Comparison of ENCODE assay signal across 20 mouse cellular contexts in genomic region chr15:98582410-98582809, GRCm38 (mm10). TPM values are rescaled to one million over a fixed set of nuclear protein-coding genes. Genes with fewer than 3 reads are reported as not detected.
DNase-seq lines count a peak whose midpoint lies in the region; ATAC-seq and TF ChIP-seq lines count a peak whose summit lies in the region.
"Had no signal": no experiment of that assay in that cellular context is flagged by ENCODE, and none has a peak within 500 bp of the region (broad histone marks: within the 10 kb centered on the region; RNA-seq: fewer than 3 reads in every experiment).

No protein-coding gene starts in this region.

- no peaks in the 10 kb centered on the region for H3K27me3 ChIP-seq in forebrain, embryonic 13.5 days
- no peaks in the 10 kb centered on the region for H3K27me3 ChIP-seq in forebrain, embryonic 12.5 days
- H3K27me3 ChIP-seq in liver, embryonic 12.5 days (replicated peaks) = peaks cover 9% of the 10 kb centered on the region
- no peaks in the 10 kb centered on the region; the same call in 1 of the 2 replicates for H3K27me3 ChIP-seq in liver, embryonic 11.5 days (replicated peaks; ENCODE audit: control insufficient read depth, insufficient read depth, low read length)
- H3K27me3 ChIP-seq in kidney, embryonic 16.5 days (ENCODE audit: insufficient read depth, low read length) = no peaks in the 10 kb centered on the region
- H3K27me3 ChIP-seq in small intestine, adult 2 months (ENCODE audit: control insufficient read depth, insufficient read depth, low read length) = no peaks in the 10 kb centered on the region
- H3K27me3 ChIP-seq: heart, embryonic 15.5 days had no signal

- H3K27ac ChIP-seq in forebrain, embryonic 13.5 days = 0 out of 2 replicates have a peak overlapping the region, but pooled peaks have one; percentile 52
- no peak overlapping the region for H3K27ac ChIP-seq in forebrain, embryonic 12.5 days
- H3K27ac ChIP-seq in liver, embryonic 12.5 days = no peak overlapping the region
- no peak overlapping the region for H3K27ac ChIP-seq in liver, embryonic 11.5 days (ENCODE audit: low read depth, low read length)
- H3K27ac ChIP-seq in kidney, embryonic 16.5 days (ENCODE audit: low read length) = no peak overlapping the region
- no peak overlapping the region for H3K27ac ChIP-seq in small intestine, adult 2 months (ENCODE audit: insufficient read depth, low read depth, low read length)
- H3K27ac ChIP-seq: heart, embryonic 15.5 days; hindbrain, embryonic 14.5 days had no signal

- TF ChIP-seq POLR2A in small intestine, adult 2 months (IDR thresholded peaks at IDR 0.05; ENCODE audit: low read depth, low read length) = no peak

- no peak overlapping the region for H3K4me3 ChIP-seq in forebrain, embryonic 13.5 days
- no peak overlapping the region for H3K4me3 ChIP-seq in forebrain, embryonic 12.5 days (replicated peaks)
- H3K4me3 ChIP-seq in liver, embryonic 12.5 days = no peak overlapping the region
- no peak overlapping the region for H3K4me3 ChIP-seq in liver, embryonic 11.5 days (ENCODE audit: low read depth, low read length)
- no peak overlapping the region for H3K4me3 ChIP-seq in kidney, embryonic 16.5 days (ENCODE audit: low read length)
- peak overlapping the region; percentile 9; the same call in 1 of the 2 replicates for H3K4me3 ChIP-seq in small intestine, adult 2 months (ENCODE audit: low read depth, low read length)
- H3K4me3 ChIP-seq: erythroblast, embryonic 14.5 days; heart, embryonic 15.5 days had no signal

- H3K36me3 ChIP-seq in forebrain, embryonic 13.5 days (ENCODE audit: poor library complexity, severe bottlenecking) = no peaks in the 10 kb centered on the region
- H3K36me3 ChIP-seq in forebrain, embryonic 12.5 days (replicated peaks) = no peaks in the 10 kb centered on the region
- H3K36me3 ChIP-seq in liver, embryonic 12.5 days = no peaks in the 10 kb centered on the region
- H3K36me3 ChIP-seq in liver, embryonic 11.5 days (ENCODE audit: control insufficient read depth, insufficient read depth, low read length) = no peaks in the 10 kb centered on the region
- no peaks in the 10 kb centered on the region for H3K36me3 ChIP-seq in kidney, embryonic 16.5 days (ENCODE audit: insufficient read depth, low read length)
- no peaks in the 10 kb centered on the region for H3K36me3 ChIP-seq in small intestine, adult 2 months (ENCODE audit: control insufficient read depth, insufficient read depth, low read length)
- H3K36me3 ChIP-seq: heart, embryonic 15.5 days had no signal

- no peak for TF ChIP-seq CTCF in small intestine, adult 2 months (IDR thresholded peaks at IDR 0.05; ENCODE audit: extremely low read depth, insufficient read length, insufficient replicate concordance, low read depth, low read length)

- no peak overlapping the region for H3K4me2 ChIP-seq in forebrain, embryonic 13.5 days
- no peak overlapping the region for H3K4me2 ChIP-seq in forebrain, embryonic 12.5 days
- H3K4me2 ChIP-seq in liver, embryonic 12.5 days = no peak overlapping the region
- H3K4me2 ChIP-seq in liver, embryonic 11.5 days = no peak overlapping the region
- H3K4me2 ChIP-seq in kidney, embryonic 16.5 days (replicated peaks; ENCODE audit: low read depth, low read length) = no peak overlapping the region
- H3K4me2 ChIP-seq: heart, embryonic 15.5 days; hindbrain, embryonic 14.5 days had no signal

- DNase-seq in liver, embryonic 11.5 days (ENCODE audit: low spot score) = no peak
- DNase-seq in lung, postnatal 25 days (ENCODE audit: low spot score) = no peak
- no peak for DNase-seq in gastrocnemius, postnatal 25 days
- DNase-seq: embryo, embryonic 11 days; gastrocnemius, postnatal 10 days had no signal

- no peaks in the 10 kb centered on the region for H3K4me1 ChIP-seq in forebrain, embryonic 13.5 days
- H3K4me1 ChIP-seq in forebrain, embryonic 12.5 days = 0 out of 2 replicates have a peak, but pooled peaks cover 3% of the 10 kb centered on the region
- peaks cover 30% of the 10 kb centered on the region for H3K4me1 ChIP-seq in liver, embryonic 12.5 days
- H3K4me1 ChIP-seq in liver, embryonic 11.5 days (replicated peaks; ENCODE audit: control insufficient read depth, insufficient read depth, low read length) = peaks cover 3% of the 10 kb centered on the region; the same call in 1 of the 2 replicates
- no peaks in the 10 kb centered on the region for H3K4me1 ChIP-seq in kidney, embryonic 16.5 days (ENCODE audit: insufficient read depth, low read length)
- peaks cover 13% of the 10 kb centered on the region; the same call in 1 of the 2 replicates for H3K4me1 ChIP-seq in small intestine, adult 2 months (ENCODE audit: control insufficient read depth, insufficient read depth, insufficient read length, low read length)

- ATAC-seq in forebrain, embryonic 13.5 days = no peak
- ATAC-seq in forebrain, embryonic 12.5 days (ENCODE audit: low FRiP score) = no peak
- no peak for ATAC-seq in liver, embryonic 12.5 days
- ATAC-seq in liver, embryonic 11.5 days (replicated peaks; ENCODE audit: low FRiP score) = no peak
- ATAC-seq in kidney, embryonic 16.5 days (ENCODE audit: low FRiP score, low TSS enrichment) = no peak
- ATAC-seq: activated CD4-positive, CD25-positive, alpha-beta regulatory T cell, adult 4 months had no signal

- H3K9ac ChIP-seq in forebrain, embryonic 13.5 days = no peak overlapping the region
- no peak overlapping the region for H3K9ac ChIP-seq in forebrain, embryonic 12.5 days
- 0 out of 2 replicates have a peak overlapping the region, but pooled peaks have one; percentile 12 for H3K9ac ChIP-seq in liver, embryonic 12.5 days
- no peak overlapping the region for H3K9ac ChIP-seq in liver, embryonic 11.5 days (ENCODE audit: low read depth, low read length)
- H3K9ac ChIP-seq in kidney, embryonic 16.5 days (replicated peaks; ENCODE audit: low read length) = 0 out of 2 replicates have a peak overlapping the region, but pooled peaks have one; percentile 11
- H3K9ac ChIP-seq: heart, embryonic 15.5 days had no signal

- 81% methylated on average over 8 of the region's 8 CpGs for WGBS in forebrain, embryonic 13.5 days
- 86% methylated on average over 8 of the region's 8 CpGs for WGBS in forebrain, embryonic 12.5 days
- 79% methylated on average over 8 of the region's 8 CpGs for WGBS in liver, embryonic 12.5 days (ENCODE audit: insufficient replicate concordance)
- 84% methylated on average over 8 of the region's 8 CpGs for WGBS in liver, embryonic 11.5 days
- WGBS in kidney, embryonic 16.5 days = 76% methylated on average over 8 of the region's 8 CpGs
- WGBS in small intestine, adult 2 months = 26% methylated on average over 8 of the region's 8 CpGs

- no peaks in the 10 kb centered on the region for H3K9me3 ChIP-seq in forebrain, embryonic 13.5 days (replicated peaks)
- no peaks in the 10 kb centered on the region for H3K9me3 ChIP-seq in forebrain, embryonic 12.5 days
- no peaks in the 10 kb centered on the region for H3K9me3 ChIP-seq in liver, embryonic 12.5 days (replicated peaks)
- H3K9me3 ChIP-seq in liver, embryonic 11.5 days (ENCODE audit: control insufficient read depth, low read length) = no peaks in the 10 kb centered on the region
- H3K9me3 ChIP-seq in kidney, embryonic 16.5 days (ENCODE audit: low read length) = no peaks in the 10 kb centered on the region
- H3K9me3 ChIP-seq: heart, embryonic 15.5 days had no signal

RNA-seq across cellular contexts. Expression of gene 4930415O20Rik, which starts 11.6 kb away (rescaled TPM):
- not detected in 2 replicates for polyA plus RNA-seq in forebrain, embryonic 13.5 days (2015; fragmentation: Nextera tagmentation; extraction: Ambion mirVana)
- not detected in 2 replicates for polyA plus RNA-seq in forebrain, embryonic 12.5 days (2016; fragmentation: Nextera tagmentation; extraction: Ambion mirVana)
- not detected in 2 replicates for polyA plus RNA-seq in liver, embryonic 12.5 days (2016; fragmentation: Nextera tagmentation; extraction: Ambion mirVana)
- 0.55 TPM in 1 of 2 replicates, not detected in the other for polyA plus RNA-seq in liver, embryonic 11.5 days (2014; fragmentation: Nextera tagmentation; extraction: Ambion mirVana)
- 0.41 and 0.69 TPM in 2 replicates for polyA plus RNA-seq in kidney, embryonic 16.5 days (2015; fragmentation: Nextera tagmentation; extraction: Ambion mirVana)
- polyA plus RNA-seq in small intestine, adult 2 months (2012; rRNA removed) = 0.46 and 2.7 TPM in 2 replicates
- total RNA-seq in gastrocnemius, postnatal 25 days (2021) = under 1 TPM in 1 of 2 experiments, not detected in 1; 0.74 TPM
- total RNA-seq: gastrocnemius, postnatal 10 days; layer of hippocampus, postnatal 10 days; megakaryocyte-erythroid progenitor cell, adult 5-6 weeks; neutrophil, adult 5-6 weeks had no signal
- polyA plus RNA-seq: activated CD4-positive, CD25-positive, alpha-beta regulatory T cell, adult 4 months; erythroblast, embryonic 14.5 days; hindbrain, embryonic 14.5 days; lung, embryonic 16.5 days; stomach, embryonic 14.5 days; urinary bladder, adult 2 months had no signal

RNA-seq across cellular contexts. Expression of gene Ccnt1, which starts 11.7 kb away (rescaled TPM):
- polyA plus RNA-seq in forebrain, embryonic 13.5 days (2015; fragmentation: Nextera tagmentation; extraction: Ambion mirVana) = 63.6 and 68.1 TPM in 2 replicates
- 61.2 and 63.2 TPM in 2 replicates for polyA plus RNA-seq in forebrain, embryonic 12.5 days (2016; fragmentation: Nextera tagmentation; extraction: Ambion mirVana)
- 34.4 and 35.5 TPM in 2 replicates for polyA plus RNA-seq in liver, embryonic 12.5 days (2016; fragmentation: Nextera tagmentation; extraction: Ambion mirVana)
- 56.0 and 56.3 TPM in 2 replicates for polyA plus RNA-seq in liver, embryonic 11.5 days (2014; fragmentation: Nextera tagmentation; extraction: Ambion mirVana)
- 64.4 and 76.4 TPM in 2 replicates for polyA plus RNA-seq in kidney, embryonic 16.5 days (2015; fragmentation: Nextera tagmentation; extraction: Ambion mirVana)
- 3.6 and 5.2 TPM in 2 replicates for polyA plus RNA-seq in small intestine, adult 2 months (2012; rRNA removed)
- total RNA-seq in gastrocnemius, postnatal 25 days (2021) = 10 to 100 TPM; 17.3 to 21.1 TPM

RNA-seq across cellular contexts. Expression of gene Adcy6, which starts 27.5 kb away (rescaled TPM):
- 8.9 and 10.3 TPM in 2 replicates for polyA plus RNA-seq in forebrain, embryonic 13.5 days (2015; fragmentation: Nextera tagmentation; extraction: Ambion mirVana)
- polyA plus RNA-seq in forebrain, embryonic 12.5 days (2016; fragmentation: Nextera tagmentation; extraction: Ambion mirVana) = 12.9 and 14.2 TPM in 2 replicates
- 9.7 and 10.2 TPM in 2 replicates for polyA plus RNA-seq in liver, embryonic 12.5 days (2016; fragmentation: Nextera tagmentation; extraction: Ambion mirVana)
- polyA plus RNA-seq in liver, embryonic 11.5 days (2014; fragmentation: Nextera tagmentation; extraction: Ambion mirVana) = 8.3 and 12.3 TPM in 2 replicates
- 24.4 and 26.0 TPM in 2 replicates for polyA plus RNA-seq in kidney, embryonic 16.5 days (2015; fragmentation: Nextera tagmentation; extraction: Ambion mirVana)
- 55.9 and 89.2 TPM in 2 replicates for polyA plus RNA-seq in small intestine, adult 2 months (2012; rRNA removed)
- 10 to 100 TPM; 19.0 to 32.3 TPM for total RNA-seq in gastrocnemius, postnatal 25 days (2021)

RNA-seq across cellular contexts. Expression of gene Cacnb3, which starts 48.2 kb away (rescaled TPM):
- 82.1 and 94.8 TPM in 2 replicates for polyA plus RNA-seq in forebrain, embryonic 13.5 days (2015; fragmentation: Nextera tagmentation; extraction: Ambion mirVana)
- polyA plus RNA-seq in forebrain, embryonic 12.5 days (2016; fragmentation: Nextera tagmentation; extraction: Ambion mirVana) = 77.1 and 80.4 TPM in 2 replicates
- polyA plus RNA-seq in liver, embryonic 12.5 days (2016; fragmentation: Nextera tagmentation; extraction: Ambion mirVana) = 3.8 and 4.9 TPM in 2 replicates
- polyA plus RNA-seq in liver, embryonic 11.5 days (2014; fragmentation: Nextera tagmentation; extraction: Ambion mirVana) = 13.2 TPM in 2 replicates
- 34.4 and 34.9 TPM in 2 replicates for polyA plus RNA-seq in kidney, embryonic 16.5 days (2015; fragmentation: Nextera tagmentation; extraction: Ambion mirVana)
- polyA plus RNA-seq in small intestine, adult 2 months (2012; rRNA removed) = 19.1 and 40.2 TPM in 2 replicates
- total RNA-seq in gastrocnemius, postnatal 25 days (2021) = 1 to 10 TPM; 3.4 to 4.1 TPM
- total RNA-seq: megakaryocyte-erythroid progenitor cell, adult 5-6 weeks; neutrophil, adult 5-6 weeks had no signal
- polyA plus RNA-seq: erythroblast, embryonic 14.5 days had no signal

RNA-seq across cellular contexts. Expression of gene Kansl2, which starts 48.3 kb away (rescaled TPM):
- polyA plus RNA-seq in forebrain, embryonic 13.5 days (2015; fragmentation: Nextera tagmentation; extraction: Ambion mirVana) = 150 and 157 TPM in 2 replicates
- 178 and 183 TPM in 2 replicates for polyA plus RNA-seq in forebrain, embryonic 12.5 days (2016; fragmentation: Nextera tagmentation; extraction: Ambion mirVana)
- polyA plus RNA-seq in liver, embryonic 12.5 days (2016; fragmentation: Nextera tagmentation; extraction: Ambion mirVana) = 78.4 and 78.5 TPM in 2 replicates
- polyA plus RNA-seq in liver, embryonic 11.5 days (2014; fragmentation: Nextera tagmentation; extraction: Ambion mirVana) = 92.6 and 94.2 TPM in 2 replicates
- polyA plus RNA-seq in kidney, embryonic 16.5 days (2015; fragmentation: Nextera tagmentation; extraction: Ambion mirVana) = 106 and 113 TPM in 2 replicates
- 8.4 and 15.0 TPM in 2 replicates for polyA plus RNA-seq in small intestine, adult 2 months (2012; rRNA removed)
- total RNA-seq in gastrocnemius, postnatal 25 days (2021) = 10 to 100 TPM; 55.8 to 57.9 TPM

Comparison
In these comparisons a context has a peak if more than half of its experiments do, and no peak if none do; other contexts are left out.
1. H3K9ac ChIP-seq: peak in liver, embryonic 12.5 days (single experiment) and kidney, embryonic 16.5 days (single experiment); none in forebrain, embryonic 13.5 days (single experiment), forebrain, embryonic 12.5 days (single experiment) and liver, embryonic 11.5 days (single experiment).